Mouse (Mus musculus) left cerebral cortex, postnatal 14 days (tissue): ENCODE results near the gene Prelid1. TPM values are rescaled to one million over a fixed set of nuclear protein-coding genes. Genes with fewer than 3 reads are reported as not detected.

ENCODE experiments used
- DNase-seq, 2 experiments: peaks; one replicate each; pipeline ENCODE4 v3.0.0; 2021 to 2022; ENCODE audit warnings: low spot score in 2 of 2, mixed read lengths in 1 of 2
- intact Hi-C: fragments of 180-260 bp; cut with DNase I; formaldehyde crosslinking; loops from one replicate; pipeline ENCODE4 v1.15.1; 2025
- long read RNA-seq, 2 experiments: library from polyadenylated mRNA; stranded (forward); transcript quantifications; one replicate each; pipeline ENCODE4 v2.0.0; 2021
- total RNA-seq, 2 experiments: library from RNA; stranded (reverse); gene quantifications; 2 replicates each; pipeline ENCODE4 v1.2.3; 2021

The Prelid1 gene
- 100 to 1,000 TPM; 161 to 168 TPM for total RNA-seq
- long read RNA-seq, experiment 1, transcript Prelid1-201 (5 exons, 2,644 nt) = major isoform, 81 of 86 reads
- long read RNA-seq, experiment 1, partial matches to known transcripts = 2 of 86 reads
- long read RNA-seq, experiment 1, other reads (novel, unspliced or antisense) = 3 of 86 reads
- long read RNA-seq, experiment 2, transcript Prelid1-201 (5 exons, 2,644 nt) = major isoform, 90 of 93 reads
- long read RNA-seq, experiment 2, partial matches to known transcripts = 3 of 93 reads
- long read RNA-seq, experiment 2, other reads (novel, unspliced or antisense) = 0 of 93 reads

DNA sequence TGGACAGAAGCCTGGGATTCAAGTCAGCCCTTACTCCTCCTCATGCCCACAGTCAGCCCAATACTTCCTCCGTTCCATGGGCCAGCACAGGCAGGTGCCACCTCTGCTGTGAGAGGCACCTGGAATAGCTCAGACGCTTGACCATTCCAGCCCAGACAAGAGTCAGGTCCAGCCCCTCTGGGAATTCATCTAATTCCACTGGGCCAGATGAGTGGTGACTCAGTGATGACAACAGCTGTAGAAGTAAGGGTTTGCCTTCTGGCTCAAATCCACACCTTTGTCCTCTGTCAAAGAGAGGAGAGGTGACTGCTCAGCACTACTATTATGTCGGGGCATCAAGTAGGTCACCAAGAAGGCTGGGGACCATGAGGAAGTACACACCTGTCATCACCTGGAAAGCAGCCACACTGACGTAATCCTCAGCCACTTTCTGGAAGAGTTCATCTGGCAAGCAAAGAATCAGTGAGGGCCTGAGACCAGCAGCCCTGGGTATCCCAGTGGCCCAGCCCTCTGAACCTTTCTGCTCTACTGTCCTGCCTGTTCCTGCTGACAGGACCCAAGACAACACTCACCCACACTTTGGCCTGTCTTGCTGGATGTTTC lies at the start of gene Prelid1:
Gene Prelid1, plus strand, starts transcription at position 570 of the 603 bp plus-strand sequence.
- no peak for DNase-seq
- intact Hi-C loops = loop anchor here (10.0 kb wide), 1 partner anchor 525 kb away; no protein-coding TSS in a partner anchor

DNA sequence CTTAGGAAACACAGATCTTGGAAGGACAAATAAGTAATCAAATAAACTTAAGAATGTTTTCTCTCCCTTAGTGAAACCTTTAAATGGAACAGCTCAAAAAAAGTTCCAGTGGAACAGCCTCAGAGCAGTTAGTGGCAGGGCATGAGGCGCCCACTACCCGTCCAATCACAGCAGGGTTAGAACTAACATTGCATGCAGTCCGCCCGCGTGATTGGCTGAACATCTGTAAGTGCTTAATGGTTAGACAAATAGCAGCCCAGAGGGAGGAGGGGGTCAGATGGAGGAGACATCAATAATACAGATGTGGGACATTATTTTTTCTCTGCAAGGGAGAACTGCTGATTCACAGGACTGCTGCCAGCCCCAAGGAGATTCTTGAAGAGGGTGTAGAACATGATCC lies 43.1 kb upstream of the Prelid1 start:
- intact Hi-C loops = loop anchor here (5.0 kb wide), 1 partner anchor 35 kb away; no protein-coding TSS in a partner anchor
- no peak for DNase-seq

DNA sequence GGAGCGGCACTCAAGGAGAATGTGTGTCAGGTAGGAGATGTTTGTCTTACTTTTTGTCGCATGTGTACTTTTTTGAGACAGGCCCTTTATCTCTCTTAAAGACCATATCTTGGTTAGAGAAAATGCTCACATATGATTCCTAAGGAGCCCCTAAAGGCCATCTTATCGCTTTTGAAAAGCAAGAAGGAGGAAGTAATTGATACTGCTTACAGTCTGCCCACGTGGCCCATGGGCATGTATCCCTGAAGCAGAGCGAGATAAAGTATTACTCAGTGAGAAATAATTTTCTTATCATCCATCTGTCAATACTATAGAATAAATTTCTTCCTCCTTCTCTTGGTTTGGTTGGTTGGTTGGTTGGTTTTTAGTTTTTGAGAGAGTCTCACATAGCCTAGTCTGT lies 42.7 kb upstream of the Prelid1 start:
- intact Hi-C loops = loop anchor here (5.0 kb wide), 1 partner anchor 35 kb away; no protein-coding TSS in a partner anchor
- DNase-seq = no peak

DNA sequence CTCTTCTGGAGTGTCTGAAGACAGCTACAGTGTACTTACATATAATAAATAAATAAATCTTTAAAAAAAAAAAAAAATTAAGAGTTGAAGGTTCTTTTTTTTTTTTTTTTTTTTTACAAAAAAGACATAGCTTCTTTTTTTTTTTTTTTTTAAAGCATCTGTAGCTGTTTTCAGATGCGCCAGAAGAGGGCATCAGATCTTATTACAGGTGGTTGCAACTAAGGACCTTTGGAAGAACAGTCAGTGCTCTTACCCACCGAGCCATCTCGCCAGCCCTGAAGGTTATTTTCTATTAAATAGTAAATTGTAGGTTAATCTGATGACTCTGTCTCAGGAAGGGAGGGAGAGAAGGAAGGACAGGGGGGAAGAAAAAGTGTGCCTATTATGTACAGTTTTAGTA lies 31.4 kb upstream of the Prelid1 start:
- no peak for DNase-seq
- intact Hi-C loops = no loop called here

DNA sequence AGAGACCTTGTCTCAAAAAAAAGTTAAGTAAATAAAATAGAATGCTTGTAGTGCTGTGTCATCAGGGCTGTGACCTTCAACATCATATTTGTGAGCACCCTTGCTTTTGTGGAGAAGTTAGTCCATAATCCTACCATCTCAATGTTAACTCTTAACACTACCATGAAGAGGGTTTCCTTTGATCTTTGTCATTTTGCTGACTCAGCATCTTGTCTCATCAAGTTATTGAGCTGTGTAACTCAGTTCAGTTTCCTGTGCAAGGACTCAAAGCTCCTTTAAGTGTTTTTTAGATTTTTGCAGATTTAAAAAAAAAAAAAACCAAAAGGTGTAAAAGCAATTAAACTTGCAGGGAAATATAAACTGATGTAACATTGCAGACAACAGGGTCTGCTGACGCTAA lies 23.5 kb upstream of the Prelid1 start:
- intact Hi-C loops = no loop called here

DNA sequence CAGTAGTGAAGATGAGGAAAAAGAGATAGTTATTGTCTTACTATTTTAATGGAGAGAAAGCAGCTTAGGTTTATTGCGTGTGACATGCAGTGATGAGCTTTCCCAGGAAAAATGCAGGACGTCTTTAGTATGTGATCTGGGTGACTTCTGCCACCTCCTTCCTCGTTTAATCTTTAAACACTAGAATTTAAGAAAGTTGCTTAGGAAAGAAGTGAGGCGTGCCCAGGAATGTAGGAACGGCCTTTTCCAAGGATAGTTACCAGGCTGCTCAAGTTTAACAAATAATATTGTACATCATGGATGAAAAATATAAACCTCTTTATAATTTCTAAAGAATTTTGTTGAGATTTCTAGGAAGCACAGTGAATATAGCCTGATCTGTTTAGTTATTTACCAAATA lies 19.4 kb upstream of the Prelid1 start:
- no peak for DNase-seq
- intact Hi-C loops = loop anchor here (10.0 kb wide), 1 partner anchor 354 kb away; no protein-coding TSS in a partner anchor

More for the DNA sequence above, 23.5 kb upstream of the Prelid1 start:
- DNase-seq = no peak

DNA sequence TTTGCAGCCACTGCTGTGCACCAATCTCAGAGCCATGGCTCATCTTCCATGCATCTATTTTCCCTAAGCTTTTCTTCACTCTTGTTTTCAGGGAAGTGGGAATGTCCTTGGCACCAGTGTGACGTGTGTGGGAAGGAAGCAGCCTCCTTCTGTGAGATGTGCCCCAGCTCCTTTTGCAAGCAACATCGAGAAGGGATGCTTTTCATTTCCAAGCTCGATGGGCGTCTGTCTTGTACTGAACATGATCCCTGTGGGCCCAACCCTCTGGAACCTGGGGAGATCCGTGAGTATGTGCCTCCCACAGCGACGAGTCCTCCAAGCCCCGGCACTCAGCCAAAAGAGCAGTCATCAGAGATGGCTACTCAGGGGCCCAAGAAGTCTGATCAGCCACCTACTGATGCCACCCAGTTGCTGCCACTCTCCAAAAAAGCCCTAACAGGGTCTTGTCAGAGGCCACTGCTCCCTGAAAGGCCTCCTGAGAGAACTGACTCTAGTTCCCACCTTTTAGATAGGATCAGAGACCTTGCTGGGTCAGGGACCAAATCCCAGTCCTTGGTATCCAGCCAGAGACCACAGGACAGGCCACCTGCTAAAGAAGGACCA lies 8.2 kb upstream of the Prelid1 start:
- intact Hi-C loops = loop anchor here (10.0 kb wide), 1 partner anchor 517 kb away; no protein-coding TSS in a partner anchor
- peak in 1 of 2 experiments; percentile 61 for DNase-seq

DNA sequence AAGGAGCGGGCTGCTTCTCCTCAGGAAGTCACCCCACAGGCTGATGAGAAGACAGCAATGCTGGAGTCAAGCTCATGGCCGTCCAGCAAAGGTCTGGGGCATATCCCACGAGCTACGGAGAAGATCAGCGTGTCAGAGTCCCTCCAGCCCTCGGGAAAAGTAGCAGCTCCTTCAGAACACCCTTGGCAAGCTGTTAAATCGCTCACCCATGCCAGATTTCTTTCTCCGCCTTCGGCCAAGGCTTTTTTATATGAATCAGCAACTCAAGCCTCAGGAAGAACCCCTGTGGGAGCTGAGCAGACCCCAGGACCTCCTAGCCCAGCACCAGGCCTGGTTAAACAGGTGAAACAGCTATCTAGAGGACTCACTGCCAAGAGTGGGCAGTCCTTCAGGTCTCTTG lies 7.2 kb upstream of the Prelid1 start:
- intact Hi-C loops = loop anchor here (10.0 kb wide), 1 partner anchor 518 kb away; no protein-coding TSS in a partner anchor
- DNase-seq = no peak

DNA sequence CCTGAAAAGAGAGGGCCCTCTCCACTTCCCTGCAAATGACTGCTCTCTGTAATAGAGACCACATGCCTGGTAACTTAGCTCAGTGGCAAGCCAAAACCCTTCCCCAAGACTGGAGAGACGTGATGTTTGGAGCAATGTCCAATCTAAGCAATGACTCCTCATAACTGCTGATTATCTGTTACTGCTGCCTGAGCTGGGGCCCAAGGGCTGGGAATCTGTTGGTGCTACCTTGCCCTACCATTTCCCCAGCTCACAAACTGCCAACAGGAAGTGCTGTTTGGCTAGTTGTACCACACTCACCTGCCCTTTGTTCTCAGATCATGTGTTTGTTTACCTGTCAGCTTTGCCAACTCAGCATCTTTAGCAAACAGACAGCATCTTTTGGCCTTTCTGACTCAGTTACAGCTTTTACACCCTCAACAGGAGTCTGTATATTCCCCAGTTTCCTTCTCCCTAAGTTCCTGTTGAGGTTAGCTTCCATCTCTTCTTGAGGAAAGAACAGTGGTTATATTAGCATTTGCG lies 5.3 kb upstream of the Prelid1 start:
- intact Hi-C loops = loop anchor here (10.0 kb wide), 1 partner anchor 520 kb away; no protein-coding TSS in a partner anchor
- DNase-seq = no peak

DNA sequence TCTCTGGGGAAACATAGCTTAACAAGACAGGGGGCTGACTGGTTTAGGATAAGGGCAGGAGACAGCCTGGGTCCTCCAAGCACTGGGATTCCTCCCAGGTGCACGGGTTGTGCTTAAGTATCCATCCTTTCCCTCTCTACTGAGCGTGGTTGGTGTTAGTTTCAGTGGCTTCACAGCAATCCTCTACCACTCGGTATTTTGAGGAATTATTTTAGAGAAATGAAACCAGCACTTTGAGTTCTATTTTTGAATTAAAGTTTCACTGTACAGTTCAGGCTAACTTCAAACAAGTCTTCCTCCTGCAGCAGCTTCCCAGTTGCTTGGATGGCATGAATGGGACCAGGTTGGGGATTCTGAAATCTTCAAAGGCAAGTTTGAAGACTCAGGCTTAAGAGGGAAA lies 1.9 kb upstream of the Prelid1 start:
- no peak for DNase-seq

DNA sequence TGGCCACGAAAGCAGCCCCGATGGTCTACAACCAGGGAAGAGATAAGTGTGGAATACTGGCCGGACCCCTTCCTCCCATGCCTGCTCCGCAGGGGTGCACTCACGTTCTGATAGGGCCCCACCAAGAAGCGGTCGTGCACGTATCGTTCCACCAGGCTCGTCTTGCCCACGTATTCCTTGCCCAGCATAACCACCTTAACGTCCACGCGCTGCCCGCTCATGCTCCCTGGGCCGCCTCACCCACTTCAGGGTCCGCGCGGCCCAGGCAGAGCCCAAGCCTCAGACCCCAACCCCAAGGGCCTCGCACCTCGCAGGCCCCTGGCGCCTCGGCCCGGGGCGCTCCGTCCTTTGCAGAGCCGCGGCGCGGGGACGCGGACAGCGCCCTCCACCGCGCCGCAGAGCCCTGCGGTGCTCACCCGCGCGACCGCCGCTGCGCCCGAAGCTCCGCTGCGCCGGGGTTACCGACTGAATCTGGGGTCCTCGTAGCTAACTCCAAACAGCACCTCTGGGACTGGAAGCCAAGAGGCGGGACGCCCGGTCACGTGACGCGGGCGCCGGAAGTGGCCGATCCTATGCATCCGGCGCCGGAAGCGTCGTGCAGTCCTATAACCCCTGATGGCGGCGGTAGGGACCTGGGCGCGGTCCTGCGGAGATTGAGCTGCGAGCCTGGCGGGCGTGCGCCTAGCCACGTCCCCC lies 1.3 kb downstream of the Prelid1 start, which contains the start of gene Rab24:
Gene Rab24, minus strand, starts transcription at position 513 of the 696 bp plus-strand sequence.
- intact Hi-C loops = no loop called here
- DNase-seq = peak; percentile 86 to 91

More for the DNA sequence above, 1.9 kb upstream of the Prelid1 start:
- intact Hi-C loops = loop anchor here (10.0 kb wide), 1 partner anchor 524 kb away; no protein-coding TSS in a partner anchor

DNA sequence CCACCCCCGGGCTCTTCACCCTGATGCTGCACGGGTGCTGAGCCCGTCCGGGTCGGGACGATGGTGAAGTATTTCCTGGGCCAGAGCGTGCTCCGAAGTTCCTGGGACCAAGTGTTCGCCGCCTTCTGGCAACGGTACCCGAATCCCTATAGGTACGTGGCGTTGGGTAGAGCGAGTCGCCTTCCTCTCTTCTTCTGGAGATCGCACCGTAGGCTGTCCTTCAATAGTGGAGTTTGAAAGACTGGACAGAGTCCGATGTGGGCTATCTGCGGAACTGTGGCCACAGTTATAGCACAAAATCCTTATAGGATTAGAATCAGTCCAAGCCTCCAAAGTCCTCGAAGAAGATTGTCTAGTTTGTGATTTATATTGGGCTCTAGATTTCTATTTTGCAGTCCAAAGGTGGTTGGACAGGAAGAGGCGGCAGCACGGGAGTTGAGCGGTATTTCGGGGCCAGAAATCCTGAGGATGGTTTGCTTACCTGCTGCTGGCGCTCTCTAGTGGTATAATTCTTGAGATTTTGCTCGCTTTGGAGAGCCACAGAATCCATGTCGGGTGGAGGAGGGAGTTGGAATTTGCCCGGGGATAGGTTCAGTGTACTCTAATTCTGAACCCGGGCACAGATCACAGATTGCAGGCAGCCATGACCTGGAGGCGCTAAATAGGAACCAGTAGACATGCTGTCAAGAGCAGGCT lies 2.0 kb downstream of the Prelid1 start:
- intact Hi-C loops = no loop called here
- peak; percentile 59 to 73 for DNase-seq

DNA sequence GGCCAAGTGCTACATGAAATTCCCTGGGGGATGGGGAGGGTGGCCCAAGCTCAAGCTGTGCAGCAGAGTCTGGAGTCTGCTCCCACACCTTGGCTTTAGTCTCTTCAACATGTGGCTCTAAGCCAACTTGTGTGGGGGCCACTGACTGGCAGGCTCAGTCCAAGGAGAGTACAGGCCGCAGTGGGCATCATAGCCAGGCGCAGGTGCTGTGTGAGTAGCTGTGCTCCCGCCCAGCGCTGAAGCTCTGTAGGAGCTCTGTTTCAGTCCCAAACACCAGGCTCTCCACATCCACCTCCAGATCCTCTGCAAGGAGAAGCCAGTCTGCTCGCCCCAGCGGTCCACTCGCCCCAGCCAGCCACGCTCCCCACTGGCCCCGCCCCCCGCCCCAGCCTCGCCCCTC lies 5.3 kb downstream of the Prelid1 start:
- intact Hi-C loops = no loop called here
- no peak for DNase-seq

DNA sequence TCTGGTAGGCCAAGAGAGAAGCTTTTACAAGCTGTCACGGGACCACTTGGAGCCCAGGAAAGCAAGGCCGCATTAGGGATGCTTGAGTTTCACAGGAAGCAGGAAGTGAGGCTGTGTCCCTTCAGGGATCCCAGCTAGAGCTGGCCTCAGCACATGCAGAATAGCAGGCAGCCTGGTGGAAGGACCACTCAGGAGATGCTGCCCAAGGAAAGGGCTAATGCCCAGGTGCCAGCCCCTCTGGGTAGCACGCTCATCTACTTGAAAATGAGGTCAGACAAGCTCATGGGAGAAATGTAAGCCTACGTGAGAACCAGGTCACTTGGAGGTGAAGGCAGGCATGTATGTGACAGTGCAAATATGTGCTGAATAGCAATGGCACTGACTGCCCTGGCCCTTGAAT lies 6.9 kb downstream of the Prelid1 start:
- intact Hi-C loops = no loop called here
- DNase-seq = no peak

DNA sequence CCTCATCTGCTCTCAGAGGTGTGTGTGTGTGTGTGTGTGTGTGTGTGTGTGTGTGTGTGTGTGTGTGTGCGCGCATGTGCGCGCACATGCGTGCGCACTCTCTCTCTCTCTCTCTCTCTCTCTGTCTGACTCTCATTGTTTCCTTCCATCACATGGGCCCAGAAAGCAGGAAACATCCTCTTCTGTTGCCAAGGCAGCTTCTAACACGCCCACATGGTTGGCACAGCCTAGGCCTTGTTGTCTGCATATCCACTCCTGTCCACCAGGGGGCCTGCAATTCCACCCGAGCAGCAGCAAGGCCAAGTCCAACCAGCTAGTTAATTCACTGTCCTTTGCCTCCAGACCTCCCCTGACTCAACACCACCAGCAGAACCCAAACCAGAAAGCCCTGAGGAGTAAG lies 7.3 kb downstream of the Prelid1 start:
- peak; percentile 92 to 98 for DNase-seq
- intact Hi-C loops = no loop called here

DNA sequence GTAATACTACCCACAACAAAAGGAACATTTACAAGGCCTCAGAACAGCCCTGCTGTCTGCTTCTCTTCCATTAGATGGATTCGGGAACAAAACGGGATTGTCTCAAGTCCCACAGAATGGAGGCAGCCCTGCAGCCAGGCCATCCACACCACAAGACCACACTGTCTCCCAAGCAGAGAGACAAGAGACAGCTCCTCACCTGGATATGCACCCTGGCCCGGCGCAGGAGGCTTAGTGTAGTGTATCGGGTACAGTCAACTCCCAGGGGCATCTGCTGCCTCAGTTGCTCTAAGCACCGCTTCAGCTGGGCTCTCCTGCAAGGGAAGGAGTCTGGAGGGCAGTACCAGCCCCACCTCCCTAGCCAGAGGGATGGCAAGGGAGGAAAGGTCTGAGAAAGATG lies 7.9 kb downstream of the Prelid1 start:
- intact Hi-C loops = no loop called here
- DNase-seq = no peak

DNA sequence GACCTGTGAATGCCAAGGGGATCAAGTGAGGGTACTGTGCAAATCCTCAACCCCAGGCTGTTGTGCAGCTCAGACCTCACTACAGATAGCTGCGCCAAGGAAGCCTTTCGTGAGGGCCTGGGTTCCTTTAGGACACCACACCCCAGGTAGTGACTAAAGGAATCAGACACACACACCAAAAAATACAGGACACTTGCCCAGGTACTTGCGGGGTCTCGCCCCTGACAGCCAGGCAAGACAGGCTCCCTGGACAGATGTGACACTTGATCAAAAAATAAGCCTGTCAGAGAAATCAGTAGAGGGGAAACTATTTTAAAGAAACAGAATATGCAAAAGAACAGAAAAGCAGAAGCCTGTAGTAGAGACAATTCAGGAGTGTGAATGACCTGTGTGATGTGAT lies 8.3 kb downstream of the Prelid1 start:
- no peak for DNase-seq
- intact Hi-C loops = no loop called here

DNA sequence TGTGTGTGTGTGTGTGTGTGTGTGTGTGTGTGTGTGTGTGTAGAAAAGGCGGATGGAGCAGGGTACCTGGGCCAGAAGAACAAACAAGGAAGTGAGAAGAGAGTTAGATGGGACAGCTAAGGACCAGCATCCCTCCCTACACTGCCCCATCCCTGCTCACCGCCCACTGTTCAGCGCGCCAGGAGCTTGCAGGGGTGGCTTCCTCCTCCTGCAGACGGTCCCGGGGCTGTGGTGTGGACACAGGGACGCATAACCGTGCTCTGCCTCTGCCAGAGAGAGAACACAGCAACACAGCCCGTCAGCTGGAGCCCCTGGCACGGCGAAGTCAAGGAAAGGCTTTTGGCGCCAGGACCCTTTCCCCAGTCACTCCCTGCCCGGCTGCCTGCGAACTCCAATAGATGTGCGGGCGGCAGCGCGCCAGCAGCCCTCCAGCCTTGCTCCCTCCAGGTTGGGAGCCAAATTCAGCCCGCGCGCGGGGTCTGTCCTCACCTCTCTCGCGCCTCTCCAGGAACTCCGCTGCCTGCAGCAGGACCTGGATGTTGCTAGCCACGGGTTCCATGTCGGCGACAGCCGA lies 8.9 kb downstream of the Prelid1 start:
- DNase-seq = no peak
- intact Hi-C loops = no loop called here
